In genomic region chr7:74279356-74279755, GRCm38 (mm10) we compare ENCODE assay signal across 31 mouse cellular contexts.
"Had no signal": no experiment of that assay in that cellular context is flagged by ENCODE, and none has a peak within 500 bp of the region (broad histone marks: within the 10 kb centered on the region; RNA-seq: fewer than 3 reads in every experiment).

No protein-coding gene starts in this region.

- H3K27me3 ChIP-seq: limb, embryonic 12.5 days; limb, embryonic 13.5 days; limb, embryonic 15.5 days; liver, embryonic 12.5 days; liver, embryonic 13.5 days; liver, embryonic 15.5 days; lung, embryonic 15.5 days; megakaryocyte, embryonic 14.5 days; midbrain, embryonic 12.5 days; midbrain, embryonic 15.5 days; neural tube, embryonic 12.5 days had no signal

- H3K27ac ChIP-seq: limb, embryonic 10.5 days; limb, embryonic 12.5 days; limb, embryonic 13.5 days; limb, embryonic 15.5 days; liver, embryonic 12.5 days; liver, embryonic 13.5 days; liver, embryonic 14.5 days; liver, embryonic 15.5 days; lung, embryonic 15.5 days; macrophage; midbrain, embryonic 10.5 days; midbrain, embryonic 12.5 days; midbrain, embryonic 15.5 days; neural tube, embryonic 12.5 days had no signal

- H3K4me2 ChIP-seq: limb, embryonic 12.5 days; limb, embryonic 13.5 days; limb, embryonic 15.5 days; liver, embryonic 11.5 days; liver, embryonic 12.5 days; liver, embryonic 13.5 days; liver, embryonic 15.5 days; lung, embryonic 14.5 days; lung, embryonic 15.5 days; midbrain, embryonic 11.5 days; midbrain, embryonic 12.5 days; midbrain, embryonic 15.5 days; neural tube, embryonic 12.5 days had no signal

- ATAC-seq: liver, embryonic 12.5 days; liver, postnatal 0 days; lung, postnatal 0 days; midbrain, embryonic 15.5 days; midbrain, embryonic 16.5 days had no signal

- H3K4me3 ChIP-seq: limb, embryonic 10.5 days; limb, embryonic 12.5 days; limb, embryonic 13.5 days; limb, embryonic 15.5 days; liver, embryonic 12.5 days; liver, embryonic 13.5 days; liver, embryonic 15.5 days; lung, embryonic 15.5 days; megakaryocyte, embryonic 14.5 days; midbrain, embryonic 10.5 days; midbrain, embryonic 12.5 days; midbrain, embryonic 15.5 days; myocyte; neural tube, embryonic 12.5 days had no signal

- H3K4me1 ChIP-seq: limb, embryonic 10.5 days; limb, embryonic 12.5 days; limb, embryonic 13.5 days; limb, embryonic 15.5 days; liver, embryonic 12.5 days; liver, embryonic 13.5 days; liver, embryonic 15.5 days; lung, embryonic 15.5 days; megakaryocyte, embryonic 14.5 days; midbrain, embryonic 10.5 days; midbrain, embryonic 12.5 days; midbrain, embryonic 15.5 days; neural tube, embryonic 12.5 days had no signal

- H3K9ac ChIP-seq: limb, embryonic 12.5 days; limb, embryonic 13.5 days; limb, embryonic 15.5 days; liver, embryonic 12.5 days; liver, embryonic 13.5 days; liver, embryonic 14.5 days; liver, embryonic 15.5 days; liver, postnatal 0 days; lung, embryonic 14.5 days; lung, embryonic 15.5 days; midbrain, embryonic 12.5 days; midbrain, embryonic 15.5 days; neural tube, embryonic 12.5 days had no signal

- H3K9me3 ChIP-seq: limb, embryonic 10.5 days; limb, embryonic 12.5 days; limb, embryonic 13.5 days; limb, embryonic 15.5 days; liver, embryonic 12.5 days; liver, embryonic 13.5 days; liver, embryonic 15.5 days; lung, embryonic 15.5 days; megakaryocyte, embryonic 14.5 days; midbrain, embryonic 10.5 days; midbrain, embryonic 12.5 days; midbrain, embryonic 15.5 days; neural tube, embryonic 12.5 days had no signal

- DNase-seq: left cerebral cortex, postnatal 4 days; liver; liver, embryonic 13.5 days; liver, postnatal 0 days; lung, adult 18-20 months; lung, adult 2 months; lung, embryonic 14.5 days; lung, postnatal 10 days; lung, postnatal 14 days; lung, postnatal 36 days; lung, postnatal 4 days; midbrain, embryonic 14.5 days had no signal

- H3K36me3 ChIP-seq: limb, embryonic 10.5 days; limb, embryonic 12.5 days; limb, embryonic 13.5 days; limb, embryonic 15.5 days; liver, embryonic 12.5 days; liver, embryonic 13.5 days; liver, embryonic 15.5 days; lung, embryonic 15.5 days; midbrain, embryonic 10.5 days; midbrain, embryonic 12.5 days; midbrain, embryonic 15.5 days; neural tube, embryonic 12.5 days had no signal
